Mouse (Mus musculus) gastrocnemius, adult 8-10 months (tissue): ENCODE results near the gene Mogs. TPM values are rescaled to one million over a fixed set of nuclear protein-coding genes. Genes with fewer than 3 reads are reported as not detected.

Source experiments
- DNase-seq, 2 experiments: peaks; one replicate each; pipeline ENCODE4 v3.0.0; 2022; ENCODE audit warnings: low spot score in 2 of 2
- total RNA-seq, 4 experiments: library from RNA; stranded (reverse); gene quantifications; 2 replicates each; pipeline ENCODE4 v1.2.4; 2022

Gene Mogs
- 1 to 10 TPM; 5.3 to 5.9 (median 5.5) TPM for total RNA-seq

GRCm38 (mm10) chr6:83115011-83115671 is at the start of gene Mogs:
Gene Mogs, plus strand, starts transcription at chr6:83115496.
- DNase-seq = peak; percentile 87

GRCm38 (mm10) chr6:83065995-83066394 is 49.3 kb upstream of the Mogs start:
- no peak for DNase-seq

GRCm38 (mm10) chr6:83066441-83066840 is 48.9 kb upstream of the Mogs start:
- DNase-seq = no peak

GRCm38 (mm10) chr6:83068221-83068620 is 47.1 kb upstream of the Mogs start:
- no peak for DNase-seq

- DNase-seq = no peak
These were observed 46.4 kb upstream of the Mogs start for GRCm38 (mm10) chr6:83068706-83069487.

- no peak for DNase-seq
These were observed 45.6 kb upstream of the Mogs start for GRCm38 (mm10) chr6:83069488-83070246.

GRCm38 (mm10) chr6:83070247-83070310 is 45.2 kb upstream of the Mogs start, which contains the start of gene Tlx2:
Gene Tlx2, minus strand, starts transcription at chr6:83070293.
- DNase-seq = no peak

GRCm38 (mm10) chr6:83070311-83071219 is 44.7 kb upstream of the Mogs start:
- DNase-seq = no peak

GRCm38 (mm10) chr6:83071220-83071619 is 44.1 kb upstream of the Mogs start:
- DNase-seq = no peak

GRCm38 (mm10) chr6:83074979-83075378 is 40.3 kb upstream of the Mogs start:
- DNase-seq = no peak

GRCm38 (mm10) chr6:83077630-83078323 is 37.5 kb upstream of the Mogs start, which contains the start of gene Pcgf1:
Gene Pcgf1, plus strand, starts transcription at chr6:83077869.
- no peak for DNase-seq

- DNase-seq = peak; percentile 99 to 100
These were observed 36.9 kb upstream of the Mogs start for GRCm38 (mm10) chr6:83078324-83078858.

GRCm38 (mm10) chr6:83080210-83080609 is 35.1 kb upstream of the Mogs start:
- no peak for DNase-seq

GRCm38 (mm10) chr6:83083497-83083896 is 31.8 kb upstream of the Mogs start:
- no peak for DNase-seq

GRCm38 (mm10) chr6:83084477-83084876 is 30.8 kb upstream of the Mogs start:
- DNase-seq = no peak

GRCm38 (mm10) chr6:83086121-83087035 is 28.9 kb upstream of the Mogs start, which contains the start of gene Lbx2:
Gene Lbx2, plus strand, starts transcription at chr6:83086367.
- no peak for DNase-seq

- peak in 1 of 2 experiments; percentile 51 for DNase-seq
These were observed 27.9 kb upstream of the Mogs start for GRCm38 (mm10) chr6:83087205-83087925.

GRCm38 (mm10) chr6:83087926-83088260 is 27.4 kb upstream of the Mogs start:
- no peak for DNase-seq
